In the genomic region with DNA sequence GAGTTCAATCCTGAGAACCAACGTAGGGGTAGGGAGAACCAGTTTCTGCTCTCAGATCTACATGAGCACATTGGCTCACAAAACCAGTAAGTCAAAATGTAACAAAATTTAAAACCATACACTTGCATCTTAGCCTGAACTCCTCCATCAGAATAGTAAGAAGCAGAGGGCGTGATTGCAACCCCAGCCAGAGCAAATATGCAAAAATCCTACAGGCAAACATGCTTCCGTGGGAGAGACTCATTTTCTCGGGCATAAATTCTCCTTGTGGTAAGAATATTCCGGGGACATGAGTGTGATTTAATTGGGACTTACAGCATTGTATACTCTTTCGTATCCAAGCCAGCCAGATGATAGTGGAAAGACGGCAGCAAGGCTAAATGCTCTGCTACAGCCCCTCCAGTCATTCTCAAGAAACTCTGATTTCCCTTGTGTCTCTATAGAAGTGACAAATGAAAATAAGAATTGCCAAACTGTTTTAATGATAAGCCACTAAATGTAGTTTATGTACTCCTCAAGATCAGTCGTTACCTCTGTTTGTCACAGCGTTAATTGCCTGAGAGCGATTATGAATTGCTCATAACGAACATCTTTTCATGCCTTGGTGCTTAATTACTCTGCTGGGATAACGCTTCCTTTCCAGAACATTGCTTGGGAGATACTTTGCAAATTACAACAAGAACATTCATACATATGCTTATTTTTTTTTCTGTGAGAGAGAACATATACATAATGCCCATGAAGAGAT, we compare ENCODE assay signal across 23 mouse cellular contexts.
DNase-seq lines count a peak whose midpoint lies in the region; ATAC-seq and TF ChIP-seq lines count a peak whose summit lies in the region.
"Had no signal": no experiment of that assay in that cellular context is flagged by ENCODE, and none has a peak within 500 bp of the region (broad histone marks: within the 10 kb centered on the region; RNA-seq: fewer than 3 reads in every experiment).

No protein-coding gene starts in this region.

- peak overlapping the region; percentile 53 for H3K27ac ChIP-seq in forebrain, embryonic 15.5 days (replicated peaks)
- H3K27ac ChIP-seq in forebrain, embryonic 11.5 days (ENCODE audit: low read depth, low read length), result no peak overlapping the region
- 0 out of 2 replicates have a peak overlapping the region, but pooled peaks have one; percentile 8 for H3K27ac ChIP-seq in left cerebral cortex, adult 2 months
- peak overlapping the region; percentile 22; the same call in 1 of the 2 replicates for H3K27ac ChIP-seq in neural tube, embryonic 14.5 days (ENCODE audit: low read depth, low read length)
- H3K27ac ChIP-seq: kidney, embryonic 15.5 days; limb, embryonic 12.5 days had no signal

- ATAC-seq in forebrain, embryonic 15.5 days (replicated peaks), result 0 out of 2 replicates have a peak, but pooled peaks have one; percentile 29
- ATAC-seq in forebrain, embryonic 11.5 days (replicated peaks; ENCODE audit: low FRiP score), result no peak
- peak; percentile 46 for ATAC-seq in neural tube, embryonic 14.5 days (ENCODE audit: low read depth)
- ATAC-seq: CD4-positive, CD25-positive, alpha-beta regulatory T cell, adult 4 months; liver, postnatal 0 days had no signal

- TF ChIP-seq CTCF in left cerebral cortex, adult 2 months (IDR thresholded peaks at IDR 0.05), result no peak; the same call in 1 of the 2 replicates

- intact Hi-C loops in left cerebral cortex, adult 2 months (cut with DNase I), result no loop called here
- intact Hi-C loops in left cerebral cortex, postnatal 14 days (cut with DNase I), result no loop called here

- DNase-seq in forebrain, embryonic 11.5 days (ENCODE audit: low spot score), result no peak
- DNase-seq in left cerebral cortex, adult 2 months (ENCODE audit: extremely low spot score in 1 of 2, low spot score in 2 of 2), result no peak
- no peak for DNase-seq in left cerebral cortex, postnatal 14 days (ENCODE audit: low spot score in 2 of 2)
- peak; percentile 57 for DNase-seq in retina, postnatal 1 day
- DNase-seq in retina, embryonic 14.5 days (ENCODE audit: low spot score), result no peak
- DNase-seq in right cerebral cortex, postnatal 36 days (ENCODE audit: low spot score in 2 of 2), result no peak
- DNase-seq: adrenal gland, postnatal 36 days; cerebellum, adult 18-20 months; cerebellum, postnatal 14 days; gastrocnemius, postnatal 10 days; kidney, adult 11 months; kidney, postnatal 36 days; layer of hippocampus, adult 9-11 months; liver, postnatal 0 days; lung, postnatal 10 days; spleen, adult 18-20 months had no signal

- no peak overlapping the region for H3K9ac ChIP-seq in forebrain, embryonic 15.5 days (replicated peaks)
- no peak overlapping the region for H3K9ac ChIP-seq in forebrain, embryonic 11.5 days (ENCODE audit: low read length)
- H3K9ac ChIP-seq in neural tube, embryonic 14.5 days (replicated peaks; ENCODE audit: low read depth, low read length), result no peak overlapping the region
- H3K9ac ChIP-seq: kidney, embryonic 15.5 days; limb, embryonic 12.5 days; liver, postnatal 0 days had no signal

- H3K4me3 ChIP-seq in forebrain, embryonic 15.5 days, result no peak overlapping the region
- H3K4me3 ChIP-seq in forebrain, embryonic 11.5 days (ENCODE audit: low read depth, low read length), result no peak overlapping the region
- H3K4me3 ChIP-seq in left cerebral cortex, adult 2 months, result no peak overlapping the region
- no peak overlapping the region for H3K4me3 ChIP-seq in neural tube, embryonic 14.5 days (ENCODE audit: low read depth, low read length)
- H3K4me3 ChIP-seq: kidney, embryonic 15.5 days; limb, embryonic 12.5 days had no signal

- WGBS in forebrain, embryonic 15.5 days, result 39% methylated on average over 12 of the region's 12 CpGs
- 79% methylated on average over 12 of the region's 12 CpGs for WGBS in forebrain, embryonic 11.5 days
- WGBS in neural tube, embryonic 14.5 days, result 48% methylated on average over 12 of the region's 12 CpGs

- no peaks in the 10 kb centered on the region for H3K9me3 ChIP-seq in forebrain, embryonic 15.5 days
- H3K9me3 ChIP-seq in forebrain, embryonic 11.5 days (ENCODE audit: control insufficient read depth, low read length), result no peaks in the 10 kb centered on the region
- H3K9me3 ChIP-seq in neural tube, embryonic 14.5 days (ENCODE audit: control insufficient read depth, low read length), result no peaks in the 10 kb centered on the region
- H3K9me3 ChIP-seq: kidney, embryonic 15.5 days; limb, embryonic 12.5 days had no signal

- H3K4me2 ChIP-seq in forebrain, embryonic 15.5 days (replicated peaks), result no peak overlapping the region
- no peak overlapping the region for H3K4me2 ChIP-seq in forebrain, embryonic 11.5 days (ENCODE audit: low read depth, low read length, severe bottlenecking)
- no peak overlapping the region for H3K4me2 ChIP-seq in neural tube, embryonic 14.5 days (ENCODE audit: low read depth, low read length)
- H3K4me2 ChIP-seq: heart, embryonic 11.5 days; kidney, embryonic 15.5 days; limb, embryonic 12.5 days; liver, embryonic 11.5 days had no signal

- H3K27me3 ChIP-seq in forebrain, embryonic 15.5 days, result no peaks in the 10 kb centered on the region
- no peaks in the 10 kb centered on the region for H3K27me3 ChIP-seq in forebrain, embryonic 11.5 days (ENCODE audit: control insufficient read depth, insufficient read depth, low read length)
- no peaks in the 10 kb centered on the region for H3K27me3 ChIP-seq in neural tube, embryonic 14.5 days (ENCODE audit: control insufficient read depth, insufficient read depth, low read length)
- H3K27me3 ChIP-seq: kidney, embryonic 15.5 days; limb, embryonic 12.5 days had no signal

- peaks cover 14% of the 10 kb centered on the region; the same call in 1 of the 2 replicates for H3K4me1 ChIP-seq in forebrain, embryonic 15.5 days
- no peaks in the 10 kb centered on the region for H3K4me1 ChIP-seq in forebrain, embryonic 11.5 days (replicated peaks; ENCODE audit: control insufficient read depth, insufficient read depth, low read length)
- H3K4me1 ChIP-seq in neural tube, embryonic 14.5 days (ENCODE audit: control insufficient read depth, insufficient read depth, low read length), result peaks cover 6% of the 10 kb centered on the region; the same call in 1 of the 2 replicates
- H3K4me1 ChIP-seq: kidney, embryonic 15.5 days; limb, embryonic 12.5 days had no signal

- no peaks in the 10 kb centered on the region for H3K36me3 ChIP-seq in forebrain, embryonic 15.5 days
- H3K36me3 ChIP-seq in forebrain, embryonic 11.5 days (ENCODE audit: control insufficient read depth, insufficient read depth, low read length), result no peaks in the 10 kb centered on the region
- H3K36me3 ChIP-seq in neural tube, embryonic 14.5 days (ENCODE audit: control insufficient read depth, insufficient read depth, low read length), result no peaks in the 10 kb centered on the region
